Mouse (Mus musculus) spleen, adult 2 months (tissue): ENCODE measurements around the gene Nrxn3. TPM values are rescaled to one million over a fixed set of nuclear protein-coding genes. Genes with fewer than 3 reads are reported as not detected.

Experiments used
- DNase-seq, 2 experiments: peaks; one replicate each; pipeline versions ENCODE4 v3.0.0 to v3.0.0-alpha.2; 2012 to 2021; ENCODE audit warnings: low spot score in 2 of 2, low read depth in 1 of 2
- H3K27ac ChIP-seq: fragments of 200-500 bp; 2 replicates; pipeline ENCODE4 v1.5.1; 2012; ENCODE audit warnings: low read length, inconsistent platforms; ENCODE audit not compliant: insufficient read depth
- H3K27me3 ChIP-seq: fragments of 200-500 bp; 2 replicates; pipeline ENCODE4 v1.6.1; 2012; ENCODE audit warnings: mild to moderate bottlenecking, moderate library complexity, low read length, inconsistent platforms; ENCODE audit not compliant: control insufficient read depth, insufficient read depth
- H3K36me3 ChIP-seq: fragments of 200-500 bp; 2 replicates; pipeline ENCODE4 v1.6.1; 2012; ENCODE audit warnings: mild to moderate bottlenecking, low read length, inconsistent platforms; ENCODE audit not compliant: control insufficient read depth, insufficient read depth
- H3K4me1 ChIP-seq: fragments of 200-500 bp; 2 replicates; pipeline ENCODE4 v1.6.1; 2011; ENCODE audit warnings: inconsistent platforms; ENCODE audit not compliant: control insufficient read depth, insufficient read depth, insufficient read length
- H3K4me3 ChIP-seq: fragments of 200-500 bp; 2 replicates; pipeline ENCODE4 v1.5.1; 2011; ENCODE audit warnings: mild to moderate bottlenecking, inconsistent platforms; ENCODE audit not compliant: insufficient read depth, insufficient read length; ENCODE audit errors: extremely low read depth
- CTCF ChIP-seq: fragments of 200-500 bp; IDR thresholded peaks from 2 replicates; pipeline ENCODE4 v1.5.1; 2011; ENCODE audit warnings: mild to moderate bottlenecking, inconsistent platforms; ENCODE audit not compliant: insufficient read depth, insufficient read length, insufficient replicate concordance; ENCODE audit errors: extremely low read depth
- POLR2A ChIP-seq: fragments of 200-500 bp; IDR thresholded peaks from 2 replicates; pipeline ENCODE4 v1.6.1; 2011; ENCODE audit warnings: low read depth, low read length, inconsistent platforms
- WGBS: fragments of 180-500 bp; shearing (Covaris S2); methylation state at CpG from one replicate; pipeline ENCODE4 v1.1.7; 2018; 5-methylcytosine and 5-hydroxymethylcytosine counted together
- polyA plus RNA-seq: library from polyadenylated mRNA; depleted of rRNA; stranded (reverse); fragments of >200 nt; gene quantifications from 2 replicates; pipeline ENCODE4 v1.2.3, GENCODE M21; 2012

Gene Nrxn3
- polyA plus RNA-seq, 1 experiment = not detected

GRCm38 (mm10) chr12:89817072-89817773, 1094.5 kb downstream of the Nrxn3 start:
- Histone ChIP-seq H3K27me3 (peaks cover 2% of the 10 kb centered on the region; the same call in 1 of the 2 replicates), H3K4me1 (no peaks in the 10 kb centered on the region), H3K4me3 (no peak overlapping the region), H3K36me3 (no peaks in the 10 kb centered on the region), H3K27ac (no peak overlapping the region)
- WGBS = 80% methylated on average over 9 of the region's 9 CpGs
- DNase-seq = no peak
- TF ChIP-seq CTCF (no peak), POLR2A (no peak)

- TF ChIP-seq CTCF (no peak), POLR2A (no peak)
- 89% methylated on average over 2 of the region's 2 CpGs for WGBS
- H3K4me1 ChIP-seq = no peaks in the 10 kb centered on the region
- H3K4me3 ChIP-seq = no peak overlapping the region
- no peak for DNase-seq
- no peak overlapping the region for H3K27ac ChIP-seq
- 0 out of 2 replicates have a peak, but pooled peaks cover under 1% of the 10 kb centered on the region for H3K27me3 ChIP-seq
- H3K36me3 ChIP-seq = no peaks in the 10 kb centered on the region
These were observed 1095.5 kb downstream of the Nrxn3 start for GRCm38 (mm10) chr12:89818200-89818599.

- no peaks in the 10 kb centered on the region for H3K4me1 ChIP-seq
- DNase-seq = no peak
- H3K27me3 ChIP-seq = no peaks in the 10 kb centered on the region
- H3K27ac ChIP-seq = no peak overlapping the region
- no peaks in the 10 kb centered on the region for H3K36me3 ChIP-seq
- TF ChIP-seq CTCF (no peak), POLR2A (no peak)
- 83% methylated on average over 4 of the region's 4 CpGs for WGBS
- no peak overlapping the region for H3K4me3 ChIP-seq
These were observed 1099.5 kb downstream of the Nrxn3 start for GRCm38 (mm10) chr12:89822141-89822540.

- no peaks in the 10 kb centered on the region for H3K27me3 ChIP-seq
- TF ChIP-seq POLR2A = no peak
- TF ChIP-seq CTCF = no peak
- no peaks in the 10 kb centered on the region for H3K36me3 ChIP-seq
- WGBS = 92% methylated on average over 2 of the region's 2 CpGs
- no peak overlapping the region for H3K27ac ChIP-seq
- DNase-seq = no peak
- H3K4me1 ChIP-seq = no peaks in the 10 kb centered on the region
- no peak overlapping the region for H3K4me3 ChIP-seq
These were observed 1107.3 kb downstream of the Nrxn3 start for GRCm38 (mm10) chr12:89829927-89830326.

- no peak for TF ChIP-seq POLR2A
- TF ChIP-seq CTCF = no peak
- Histone ChIP-seq H3K4me1 (no peaks in the 10 kb centered on the region), H3K27me3 (no peaks in the 10 kb centered on the region), H3K36me3 (no peaks in the 10 kb centered on the region), H3K27ac (no peak overlapping the region), H3K4me3 (no peak overlapping the region)
- no peak for DNase-seq
- WGBS = 91% methylated on average over 5 of the region's 5 CpGs
These were observed 1107.7 kb downstream of the Nrxn3 start for GRCm38 (mm10) chr12:89830350-89830749.

GRCm38 (mm10) chr12:89831300-89831699, 1108.6 kb downstream of the Nrxn3 start:
- no peak for DNase-seq
- WGBS = 77% methylated on average over 6 of the region's 6 CpGs
- no peak for TF ChIP-seq POLR2A
- TF ChIP-seq CTCF = no peak
- no peaks in the 10 kb centered on the region for H3K4me1 ChIP-seq
- H3K36me3 ChIP-seq = no peaks in the 10 kb centered on the region
- H3K27ac ChIP-seq = no peak overlapping the region
- H3K27me3 ChIP-seq = no peaks in the 10 kb centered on the region
- H3K4me3 ChIP-seq = no peak overlapping the region

GRCm38 (mm10) chr12:89836271-89836670, 1113.6 kb downstream of the Nrxn3 start:
- TF ChIP-seq POLR2A (no peak), CTCF (no peak)
- no peak for DNase-seq
- H3K36me3 ChIP-seq = no peaks in the 10 kb centered on the region
- H3K4me1 ChIP-seq = no peaks in the 10 kb centered on the region
- H3K4me3 ChIP-seq = no peak overlapping the region
- H3K27ac ChIP-seq = no peak overlapping the region
- H3K27me3 ChIP-seq = no peaks in the 10 kb centered on the region
- WGBS = 55% methylated on average over 3 of the region's 3 CpGs
